Mouse (Mus musculus) hindbrain, postnatal 0 days (tissue): ENCODE results near the gene Scaper. TPM values are rescaled to one million over a fixed set of nuclear protein-coding genes. Genes with fewer than 3 reads are reported as not detected.

Source experiments
- ATAC-seq: fragments of 200-750 bp; cut with Nextera tagmentation; 2 replicates; pipeline ENCODE4 v1.8.0; 2017; ENCODE audit warnings: mild to moderate bottlenecking, moderate TSS enrichment, moderate library complexity
- DNase-seq: peaks from one replicate; pipeline ENCODE4 v3.0.0-alpha.2; 2015; ENCODE audit warnings: low spot score
- H3K27ac ChIP-seq: fragments of 300-500 bp; sonication (generic); 2 replicates; pipeline ENCODE4 v1.5.1; 2014; ENCODE audit warnings: mild to moderate bottlenecking
- H3K27me3 ChIP-seq: fragments of 300-500 bp; sonication (generic); 2 replicates; pipeline ENCODE4 v1.6.1; 2014; ENCODE audit warnings: low read length, mixed read lengths; ENCODE audit not compliant: insufficient read depth
- H3K36me3 ChIP-seq: fragments of 300-500 bp; sonication (generic); 2 replicates; pipeline ENCODE4 v1.6.1; 2014; ENCODE audit warnings: low read length, mixed read lengths; ENCODE audit not compliant: insufficient read depth
- H3K4me1 ChIP-seq: fragments of 300-500 bp; sonication (generic); 2 replicates; pipeline ENCODE4 v1.6.1; 2014; ENCODE audit warnings: antibody characterized with exemption, low read length, mixed read lengths; ENCODE audit not compliant: insufficient read depth
- H3K4me2 ChIP-seq: fragments of 300-500 bp; sonication (generic); 2 replicates; pipeline ENCODE4 v1.6.1; 2014; ENCODE audit warnings: low read depth, mild to moderate bottlenecking, low read length, moderate library complexity, mixed read lengths
- H3K4me3 ChIP-seq: fragments of 300-500 bp; sonication (generic); 2 replicates; pipeline ENCODE4 v1.5.1; 2014; ENCODE audit warnings: low read length
- H3K9ac ChIP-seq: fragments of 300-500 bp; sonication (generic); replicated peaks from 2 replicates; pipeline ENCODE4 v1.6.1; 2014; ENCODE audit warnings: mild to moderate bottlenecking, low read length, moderate library complexity, mixed read lengths
- H3K9me3 ChIP-seq: fragments of 300-500 bp; sonication (generic); 2 replicates; pipeline ENCODE4 v1.6.1; 2016; ENCODE audit warnings: low read length, mixed read lengths
- CTCF ChIP-seq: IDR thresholded peaks from 2 replicates; pipeline ENCODE4 v1.5.1; 2016; ENCODE audit warnings: antibody characterized with exemption, control low read depth, low read depth
- WGBS: fragments of 180-500 bp; shearing (Covaris S2); extraction: QIAGEN DNeasy Blood & Tissue Kit; methylation state at CpG from one replicate; pipeline ENCODE4 v1.1.7; 2014; 5-methylcytosine and 5-hydroxymethylcytosine counted together
- polyA plus RNA-seq: library from polyadenylated mRNA; unstranded; fragments of >200 nt; fragmentation: Nextera tagmentation; extraction: Ambion mirVana; gene quantifications from 2 replicates; pipeline ENCODE4 v1.2.1, GENCODE M21; 2015
- total RNA-seq: library from RNA; depleted of rRNA; stranded (reverse); fragments of >200 nt; gene quantifications from 2 replicates; pipeline ENCODE4 v1.2.3, GENCODE M21; 2014; rRNA removed

Scaper gene
- total and polyA plus RNA-seq, 2 experiments from 2014 or later = 28.9 to 31.8 TPM

DNA sequence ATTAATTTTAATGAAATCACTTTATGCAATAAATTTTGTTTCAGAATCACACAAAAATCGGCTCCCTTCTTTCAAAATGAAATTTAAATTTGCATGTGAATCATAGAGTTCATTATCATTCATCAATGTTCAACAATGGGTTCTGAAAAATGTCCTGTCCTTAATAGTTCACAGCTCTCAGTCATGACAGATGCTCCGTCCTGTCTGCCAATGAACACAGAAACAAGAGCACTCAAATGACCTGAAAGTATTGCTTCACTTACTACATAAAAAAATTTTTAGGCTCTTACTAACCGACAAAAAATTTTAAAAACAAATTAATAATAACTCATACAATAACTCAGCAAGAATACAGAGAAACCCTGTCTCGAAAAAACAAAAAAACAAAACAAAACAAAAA, 429.2 kb downstream of the Scaper start:
- no peaks in the 10 kb centered on the region for H3K36me3 ChIP-seq
- no peak overlapping the region for H3K4me3 ChIP-seq
- ATAC-seq (no peak), DNase-seq (no peak)
- H3K4me2 ChIP-seq = no peak overlapping the region
- no peak for TF ChIP-seq CTCF
- H3K27me3 ChIP-seq = peaks cover 3% of the 10 kb centered on the region; the same call in 1 of the 2 replicates
- 52% methylated on average over 4 of the region's 4 CpGs for WGBS
- H3K9me3 ChIP-seq = no peaks in the 10 kb centered on the region
- no peaks in the 10 kb centered on the region; the same call in 1 of the 2 replicates for H3K4me1 ChIP-seq
- H3K9ac ChIP-seq = no peak overlapping the region
- no peak overlapping the region for H3K27ac ChIP-seq

DNA sequence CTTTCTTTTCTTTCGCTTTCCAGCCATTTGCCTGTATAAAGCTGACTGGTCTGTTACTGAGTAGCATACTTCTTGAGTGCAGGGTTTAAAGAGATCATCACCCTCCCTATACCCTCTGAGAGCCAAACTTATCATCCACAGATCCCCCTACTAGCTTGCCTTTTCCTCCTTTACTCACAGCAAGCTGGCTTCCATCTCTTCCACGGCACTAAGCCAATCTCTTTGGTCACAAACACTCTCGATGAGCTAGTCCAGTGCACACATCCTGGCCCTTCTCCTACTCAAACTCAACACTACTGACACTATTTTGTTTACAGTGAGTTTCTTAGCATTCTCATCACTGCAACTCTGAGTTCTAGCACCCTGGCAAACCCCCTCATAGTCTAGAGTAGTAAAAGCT, 430.0 kb downstream of the Scaper start:
- no peak overlapping the region for H3K9ac ChIP-seq
- no peaks in the 10 kb centered on the region for H3K36me3 ChIP-seq
- TF ChIP-seq CTCF = no peak
- H3K4me3 ChIP-seq = no peak overlapping the region
- H3K4me1 ChIP-seq = no peaks in the 10 kb centered on the region; the same call in 1 of the 2 replicates
- H3K27me3 ChIP-seq = 0 out of 2 replicates have a peak, but pooled peaks cover 3% of the 10 kb centered on the region
- H3K9me3 ChIP-seq = no peaks in the 10 kb centered on the region
- 89% methylated on average over 3 of the region's 3 CpGs for WGBS
- no peak for ATAC-seq
- no peak for DNase-seq
- H3K27ac ChIP-seq = no peak overlapping the region
- no peak overlapping the region for H3K4me2 ChIP-seq

Other genes with a start within 250 kb of the Scaper start
- gene 4930563M21Rik, start 72.4 kb upstream of the Scaper start, total RNA-seq = not detected in 2 replicates
- gene 4930563M21Rik, start 72.4 kb upstream of the Scaper start, polyA plus RNA-seq = not detected in 2 replicates
- 102 and 123 TPM in 2 replicates for gene Rcn2, start 103.7 kb upstream of the Scaper start, total RNA-seq
- gene Rcn2, start 103.7 kb upstream of the Scaper start, polyA plus RNA-seq = 305 and 318 TPM in 2 replicates
- 0.10 and 1.1 TPM in 2 replicates for gene Pstpip1, start 151.8 kb upstream of the Scaper start, total RNA-seq
- gene Pstpip1, start 151.8 kb upstream of the Scaper start, polyA plus RNA-seq = 0.78 and 1.4 TPM in 2 replicates
- 524 and 552 TPM in 2 replicates for gene Tspan3, start 227.4 kb upstream of the Scaper start, total RNA-seq
- 725 and 737 TPM in 2 replicates for gene Tspan3, start 227.4 kb upstream of the Scaper start, polyA plus RNA-seq